8 mouse cellular contexts compared by ENCODE assay signal in the genomic region with DNA sequence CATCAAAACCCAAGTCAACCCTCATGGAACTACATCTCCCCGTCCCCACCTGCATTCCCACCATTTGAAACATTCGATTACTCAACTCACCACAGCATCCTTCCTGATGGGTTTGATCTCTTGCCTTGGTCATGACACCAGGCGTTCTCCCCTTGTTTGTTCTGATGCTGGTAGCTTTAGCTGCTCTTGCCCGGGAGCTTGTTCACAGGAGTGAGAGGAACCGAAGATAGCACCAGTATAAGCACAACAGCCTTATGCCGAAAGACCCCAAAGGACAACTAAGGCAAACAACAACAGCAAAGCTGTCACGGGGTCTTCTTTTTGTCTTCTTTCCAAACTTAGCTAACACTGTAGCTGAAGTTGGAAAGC. TPM values are rescaled to one million over a fixed set of nuclear protein-coding genes. Genes with fewer than 3 reads are reported as not detected.
DNase-seq lines count a peak whose midpoint lies in the region; ATAC-seq and TF ChIP-seq lines count a peak whose summit lies in the region.

No protein-coding gene starts in this region.

- peak overlapping the region; percentile 70 for H3K4me2 ChIP-seq in heart, embryonic 14.5 days (ENCODE audit: low read length)
- peak overlapping the region; percentile 85 for H3K4me2 ChIP-seq in forebrain, embryonic 16.5 days (ENCODE audit: low read length)

- peak overlapping the region; percentile 55 to 88 for H3K4me3 ChIP-seq in heart, embryonic 14.5 days (ENCODE audit: control insufficient read depth in 1 of 2, insufficient read depth in 1 of 2, low read depth in 1 of 2, low read length in 2 of 2)
- H3K4me3 ChIP-seq in MEL (ENCODE audit: control insufficient read depth in 1 of 2, insufficient read depth in 1 of 2, low read depth in 2 of 2, low read length in 2 of 2): peak overlapping the region; percentile 76 to 93
- peak overlapping the region; percentile 71 for H3K4me3 ChIP-seq in forebrain, embryonic 16.5 days (replicated peaks; ENCODE audit: low read length)

- no peak overlapping the region for H3K27ac ChIP-seq in heart, embryonic 14.5 days (replicated peaks in 1 of 2; ENCODE audit: control insufficient read depth in 1 of 2, insufficient read depth in 1 of 2, low read depth in 2 of 2, low read length in 2 of 2)
- peak overlapping the region; percentile 42; the same call in 1 of the 2 replicates for H3K27ac ChIP-seq in MEL (ENCODE audit: control insufficient read depth, low read depth, low read length)
- no peak overlapping the region for H3K27ac ChIP-seq in forebrain, embryonic 16.5 days (ENCODE audit: low read length)

- no peaks in the 10 kb centered on the region for H3K9me3 ChIP-seq in heart, embryonic 14.5 days (ENCODE audit: control insufficient read depth, low read length)
- H3K9me3 ChIP-seq in MEL (replicated peaks; ENCODE audit: insufficient read depth, low read length): no peaks in the 10 kb centered on the region
- no peaks in the 10 kb centered on the region for H3K9me3 ChIP-seq in forebrain, embryonic 16.5 days (ENCODE audit: control insufficient read depth, low read length)

- ATAC-seq in heart, embryonic 14.5 days (ENCODE audit: insufficient number of reproducible peaks, insufficient read depth, low FRiP score, low read depth): peak; percentile 23; the same call in 1 of the 2 replicates
- peak; percentile 63 for ATAC-seq in forebrain, embryonic 16.5 days
- peak; percentile 39 for ATAC-seq in megakaryocyte, adult 5-6 weeks (ENCODE audit: poor library complexity, severe bottlenecking)

- no peaks in the 10 kb centered on the region for H3K27me3 ChIP-seq in heart, embryonic 14.5 days (ENCODE audit: control insufficient read depth, insufficient read depth, low read length)
- H3K27me3 ChIP-seq in MEL (ENCODE audit: control insufficient read depth in 1 of 2, insufficient read depth in 2 of 2, low read length in 2 of 2): no peaks in the 10 kb centered on the region
- peaks cover 12% of the 10 kb centered on the region; the same call in 1 of the 2 replicates for H3K27me3 ChIP-seq in forebrain, embryonic 16.5 days (replicated peaks; ENCODE audit: control insufficient read depth, insufficient read depth, low read length)

- intact Hi-C loops in heart, postnatal 14 days (cut with DNase I): no loop called here
- intact Hi-C loops in left cerebral cortex, postnatal 25 days (cut with DNase I): loop anchor here (5.0 kb wide), 1 partner anchor 98 kb away; no protein-coding TSS in a partner anchor

- peaks cover 0 to 5% of the 10 kb centered on the region in 2 experiments; a peak in 2 of 4 replicates for H3K4me1 ChIP-seq in heart, embryonic 14.5 days (ENCODE audit: control insufficient read depth in 2 of 2, insufficient read depth in 2 of 2, low read length in 2 of 2)
- H3K4me1 ChIP-seq in MEL (ENCODE audit: control insufficient read depth in 1 of 2, insufficient read depth in 2 of 2, low read length in 2 of 2): peaks cover 11 to 15% of the 10 kb centered on the region in 2 experiments
- peaks cover 6% of the 10 kb centered on the region; the same call in 1 of the 2 replicates for H3K4me1 ChIP-seq in forebrain, embryonic 16.5 days (replicated peaks; ENCODE audit: control insufficient read depth, insufficient read depth, low read length)

- no peak for TF ChIP-seq EP300 in MEL (IDR thresholded peaks at IDR 0.05; ENCODE audit: low read depth in 1 of 2, low read length in 2 of 2)

- no peak for TF ChIP-seq CTCF in MEL (IDR thresholded peaks at IDR 0.05 in 2 of 3, conservative IDR thresholded peaks at IDR 0.05 in 1 of 3; ENCODE audit: control insufficient read depth in 1 of 3, insufficient read depth in 1 of 3, low read depth in 2 of 3, low read length in 3 of 3, poor library complexity in 1 of 3, severe bottlenecking in 1 of 3)

- TF ChIP-seq POLR2A in MEL (IDR thresholded peaks at IDR 0.05; ENCODE audit: control insufficient read depth in 1 of 2, insufficient read depth in 1 of 2, low read depth in 1 of 2, low read length in 2 of 2, poor library complexity in 1 of 2): no peak

- H3K9ac ChIP-seq in heart, embryonic 14.5 days (ENCODE audit: low read length): peak overlapping the region; percentile 74
- peak overlapping the region; percentile 82 for H3K9ac ChIP-seq in MEL (ENCODE audit: control insufficient read depth, low read depth, low read length, poor library complexity, severe bottlenecking)
- peak overlapping the region; percentile 59 for H3K9ac ChIP-seq in forebrain, embryonic 16.5 days (replicated peaks; ENCODE audit: low read depth, low read length)

- 9% methylated on average over 7 of the region's 7 CpGs for WGBS in heart, embryonic 14.5 days
- 16% methylated on average over 7 of the region's 7 CpGs for WGBS in forebrain, embryonic 16.5 days

- peaks cover 16% of the 10 kb centered on the region for H3K79me2 ChIP-seq in MEL (ENCODE audit: control insufficient read depth, insufficient read depth, low read length, poor library complexity)

- TF ChIP-seq RAD21 in MEL (IDR thresholded peaks at IDR 0.05; ENCODE audit: low read depth, low read length): no peak

- H3K36me3 ChIP-seq in heart, embryonic 14.5 days (ENCODE audit: control insufficient read depth, insufficient read depth, low read length): no peaks in the 10 kb centered on the region
- peaks cover 22 to 23% of the 10 kb centered on the region in 2 experiments for H3K36me3 ChIP-seq in MEL (ENCODE audit: control insufficient read depth in 1 of 2, insufficient read depth in 2 of 2, low read length in 2 of 2)
- H3K36me3 ChIP-seq in forebrain, embryonic 16.5 days (ENCODE audit: control insufficient read depth, insufficient read depth): no peaks in the 10 kb centered on the region

- DNase-seq in heart, postnatal 14 days: no peak
- DNase-seq in MEL (ENCODE audit: low read depth, low spot score): no peak
- DNase-seq in left cerebral cortex, postnatal 25 days (ENCODE audit: low spot score in 2 of 2): no peak
- DNase-seq in gastrocnemius, adult 8-10 months (ENCODE audit: low spot score in 2 of 2): no peak
- no peak for DNase-seq in thymus, postnatal 14 days

TF ChIP-seq in MEL, 35 proteins besides CTCF, POLR2A, EP300 and RAD21:
- peak; percentile 37; the same call in 1 of the 2 replicates for TF ChIP-seq MXI1 (IDR thresholded peaks at IDR 0.05; ENCODE audit: low read depth, low read length)
- TF ChIP-seq USF1 (IDR thresholded peaks at IDR 0.05; ENCODE audit: low read depth, low read length): no peak
- TF ChIP-seq TBP (IDR thresholded peaks at IDR 0.05; ENCODE audit: low read depth, low read length): 0 out of 2 replicates have a peak, but pooled peaks have one; percentile 27

RNA-seq across cellular contexts. Expression of a gene that starts 1.2 kb away (rescaled TPM):
- polyA plus RNA-seq in heart, embryonic 14.5 days (2014; fragmentation: Nextera tagmentation; extraction: Ambion mirVana): 22.7 and 26.0 TPM in 2 replicates
- 10 to 100 TPM; 14.9 to 17.3 TPM for total RNA-seq in heart, postnatal 14 days (2021)
- 47.2 and 74.7 TPM in 2 replicates for total RNA-seq in MEL (2012; rRNA removed)
- 10 to 100 TPM in 1 of 2 experiments, not detected in 1; 36.8 TPM for polyA plus RNA-seq in MEL (2012; ENCODE audit: insufficient read depth in 1 of 2, insufficient read length in 2 of 2, low read depth in 1 of 2, low replicate concordance in 2 of 2, missing spikeins in 1 of 2)
- 26.5 and 34.6 TPM in 2 replicates for polyA plus RNA-seq in forebrain, embryonic 16.5 days (2015; fragmentation: Nextera tagmentation; extraction: Ambion mirVana)
- 22.7 and 24.7 TPM in 2 replicates for total RNA-seq in megakaryocyte, adult 5-6 weeks (2015)
- 18.0 and 22.0 TPM in 2 replicates for total RNA-seq in megakaryocyte, adult 5-6 weeks (2017)
- total RNA-seq in left cerebral cortex, postnatal 25 days (2021): 10 to 100 TPM; 12.9 to 15.5 TPM
- 10 to 100 TPM; 29.1 to 42.4 (median 32.3) TPM for total RNA-seq in gastrocnemius, adult 8-10 months (2022)

RNA-seq across cellular contexts. Expression of a gene that starts 35.0 kb away (rescaled TPM):
- not detected in 2 replicates for polyA plus RNA-seq in heart, embryonic 14.5 days (2014; fragmentation: Nextera tagmentation; extraction: Ambion mirVana)
- not detected for total RNA-seq in heart, postnatal 14 days (2021)
- total RNA-seq in MEL (2012; rRNA removed): not detected in 2 replicates
- polyA plus RNA-seq in MEL (2012; ENCODE audit: insufficient read depth in 1 of 2, insufficient read length in 2 of 2, low read depth in 1 of 2, low replicate concordance in 2 of 2, missing spikeins in 1 of 2): under 1 TPM in 1 of 2 experiments, not detected in 1; 0.67 TPM
- polyA plus RNA-seq in forebrain, embryonic 16.5 days (2015; fragmentation: Nextera tagmentation; extraction: Ambion mirVana): not detected in 2 replicates
- total RNA-seq in megakaryocyte, adult 5-6 weeks (2015): not detected in 2 replicates
- total RNA-seq in megakaryocyte, adult 5-6 weeks (2017): not detected in 2 replicates
- total RNA-seq in left cerebral cortex, postnatal 25 days (2021): not detected
- total RNA-seq in gastrocnemius, adult 8-10 months (2022): not detected
